Mouse (Mus musculus): ENCODE measurements around the gene Armt1. TPM values are rescaled to one million over a fixed set of nuclear protein-coding genes. Genes with fewer than 3 reads are reported as not detected.

Armt1 gene
- polyA plus RNA-seq, 1 experiment from 2014 or later: 18.2 TPM

- no peak overlapping the region for H3K9ac ChIP-seq (replicated peaks)
- no peak overlapping the region for H3K4me3 ChIP-seq (replicated peaks)
- no peaks in the 10 kb centered on the region for H3K27me3 ChIP-seq
- H3K4me1 ChIP-seq (replicated peaks): no peaks in the 10 kb centered on the region
- no peak for ATAC-seq
- H3K9me3 ChIP-seq: no peaks in the 10 kb centered on the region
- no peaks in the 10 kb centered on the region for H3K36me3 ChIP-seq
- H3K4me2 ChIP-seq (replicated peaks): no peak overlapping the region
- WGBS: 35% methylated on average over 1 of the region's 1 CpGs
- no peak overlapping the region for H3K27ac ChIP-seq
Observed at GRCm38 (mm10) chr10:4492045-4492444, 59.8 kb downstream of the Armt1 start.

- Histone ChIP-seq H3K4me1 (replicated peaks) (no peaks in the 10 kb centered on the region), H3K27ac (no peak overlapping the region), H3K4me2 (replicated peaks) (no peak overlapping the region), H3K36me3 (no peaks in the 10 kb centered on the region), H3K4me3 (replicated peaks) (no peak overlapping the region), H3K9ac (replicated peaks) (no peak overlapping the region), H3K27me3 (no peaks in the 10 kb centered on the region), H3K9me3 (no peaks in the 10 kb centered on the region)
- ATAC-seq: no peak
- WGBS: 1% methylated on average over 4 of the region's 4 CpGs
Observed at GRCm38 (mm10) chr10:4492909-4493308, 60.6 kb downstream of the Armt1 start.

DNA sequence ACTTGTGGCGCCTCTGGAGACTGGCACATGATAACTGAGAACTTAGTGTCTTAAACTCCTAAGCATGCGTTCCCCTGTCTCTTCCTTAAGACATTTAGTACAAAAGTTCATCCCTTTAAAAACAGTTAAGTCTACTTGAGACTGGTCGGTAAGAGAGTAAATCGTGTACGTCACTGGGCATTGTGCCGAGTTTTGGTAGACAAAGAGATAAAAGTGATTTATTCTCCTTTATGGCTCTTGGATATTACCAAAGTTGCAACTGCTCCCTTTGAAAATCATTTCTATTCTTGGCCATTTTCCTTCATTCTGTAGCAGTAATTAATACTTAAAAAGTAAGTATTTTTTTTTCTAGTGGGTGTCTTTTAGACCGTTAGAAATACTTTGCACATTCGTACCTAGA, 71.0 kb downstream of the Armt1 start:
- Histone ChIP-seq H3K9ac (replicated peaks) (no peak overlapping the region), H3K36me3 (no peaks in the 10 kb centered on the region), H3K9me3 (no peaks in the 10 kb centered on the region), H3K4me3 (replicated peaks) (no peak overlapping the region), H3K27me3 (no peaks in the 10 kb centered on the region), H3K4me2 (replicated peaks) (no peak overlapping the region), H3K4me1 (replicated peaks) (no peaks in the 10 kb centered on the region), H3K27ac (no peak overlapping the region)
- no peak for ATAC-seq
- 92% methylated on average over 8 of the region's 8 CpGs for WGBS

Other genes with a start within 250 kb of the Armt1 start
- gene Akap12, start 166.1 kb upstream of the Armt1 start, polyA plus RNA-seq (2015; fragmentation: Nextera tagmentation; extraction: Ambion mirVana): 29.2 and 30.0 TPM in 2 replicates
- gene Zbtb2, start 44.4 kb upstream of the Armt1 start, polyA plus RNA-seq (2015; fragmentation: Nextera tagmentation; extraction: Ambion mirVana): 18.6 and 18.7 TPM in 2 replicates
- 51.3 and 53.7 TPM in 2 replicates for gene Rmnd1, start 79 bp upstream of the Armt1 start, polyA plus RNA-seq (2015; fragmentation: Nextera tagmentation; extraction: Ambion mirVana)
- gene Ccdc170, start 50.0 kb downstream of the Armt1 start, polyA plus RNA-seq (2015; fragmentation: Nextera tagmentation; extraction: Ambion mirVana): 0.05 and 0.27 TPM in 2 replicates
- 0.10 and 0.12 TPM in 2 replicates for gene Esr1, start 179.1 kb downstream of the Armt1 start, polyA plus RNA-seq (2015; fragmentation: Nextera tagmentation; extraction: Ambion mirVana)